Mouse (Mus musculus): ENCODE results near the gene Apoe.

DNA sequence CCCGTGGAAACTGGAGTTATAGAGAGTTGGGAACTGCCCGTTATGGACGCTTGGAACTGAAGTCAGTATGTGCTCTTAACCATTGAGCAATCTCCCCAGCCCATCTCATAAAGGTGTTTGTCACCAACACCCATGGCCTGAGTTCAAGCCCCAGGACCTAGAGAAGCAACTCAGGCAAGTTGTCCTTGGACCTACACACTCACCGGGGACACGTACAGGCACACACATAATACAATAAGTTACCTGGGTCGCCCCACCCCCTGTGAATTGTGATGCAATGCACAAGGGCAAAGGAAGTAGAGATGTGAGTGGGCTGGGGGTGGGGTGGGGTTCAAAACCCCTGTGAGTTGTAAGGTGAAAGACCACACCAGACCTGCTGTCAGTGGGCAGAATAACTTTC lies 12.5 kb downstream of the Apoe start:
- TF ChIP-seq CTCF (IDR thresholded peaks at IDR 0.05; ENCODE audit: low read depth) (no peak), EP300 (IDR thresholded peaks at IDR 0.05; ENCODE audit: low read depth) (no peak)
